Mouse (Mus musculus) spleen, adult 18-20 months (tissue): ENCODE measurements around the gene Ahcy.
"Not testable (repeated sequence)": the region's sequence is repeated elsewhere in the genome, so short reads cannot be mapped to it uniquely, and the experiment has no call there.

Experiments used
- DNase-seq, 2 experiments: peaks; one replicate each; pipeline ENCODE4 v3.0.0; 2022; ENCODE audit warnings: mixed read lengths in 2 of 2

Ahcy gene

GRCm38 (mm10) chr2:155073978-155074765 lies at the start of gene Ahcy:
Gene Ahcy, minus strand, starts transcription at chr2:155074497.
- DNase-seq, result peak; percentile 82 to 90

GRCm38 (mm10) chr2:155115216-155115830 lies 41.0 kb upstream of the Ahcy start:
- DNase-seq, result no peak

GRCm38 (mm10) chr2:155107276-155107675 lies 33.0 kb upstream of the Ahcy start:
- not testable (repeated sequence) for DNase-seq

GRCm38 (mm10) chr2:155103607-155104006 lies 29.3 kb upstream of the Ahcy start:
- no peak for DNase-seq

DNA sequence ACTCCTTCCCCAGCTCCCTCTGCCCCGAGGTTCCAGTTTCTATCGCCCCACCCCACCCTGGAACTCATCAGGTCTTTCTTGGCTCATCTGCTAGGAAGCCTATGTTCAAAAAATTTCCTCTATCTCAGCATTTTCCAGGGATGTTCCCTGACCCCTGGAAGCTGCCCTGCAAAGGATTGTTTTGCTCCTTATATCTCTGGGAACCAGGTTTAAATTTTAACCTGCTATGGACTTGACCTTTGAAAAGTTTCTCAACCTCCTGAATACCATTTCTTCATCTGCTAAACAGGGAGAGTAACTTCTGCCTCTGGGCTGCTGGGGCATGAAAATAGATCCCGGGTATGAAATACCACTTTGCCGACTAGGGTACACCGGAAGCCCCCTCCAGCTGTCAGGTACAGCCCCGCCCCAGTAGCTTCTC lies 27.5 kb upstream of the Ahcy start:
- DNase-seq, result no peak

- DNase-seq, result no peak
These were observed 26.5 kb upstream of the Ahcy start for GRCm38 (mm10) chr2:155100796-155101259.

- no peak for DNase-seq
These were observed 25.9 kb upstream of the Ahcy start for GRCm38 (mm10) chr2:155099994-155100795.

DNA sequence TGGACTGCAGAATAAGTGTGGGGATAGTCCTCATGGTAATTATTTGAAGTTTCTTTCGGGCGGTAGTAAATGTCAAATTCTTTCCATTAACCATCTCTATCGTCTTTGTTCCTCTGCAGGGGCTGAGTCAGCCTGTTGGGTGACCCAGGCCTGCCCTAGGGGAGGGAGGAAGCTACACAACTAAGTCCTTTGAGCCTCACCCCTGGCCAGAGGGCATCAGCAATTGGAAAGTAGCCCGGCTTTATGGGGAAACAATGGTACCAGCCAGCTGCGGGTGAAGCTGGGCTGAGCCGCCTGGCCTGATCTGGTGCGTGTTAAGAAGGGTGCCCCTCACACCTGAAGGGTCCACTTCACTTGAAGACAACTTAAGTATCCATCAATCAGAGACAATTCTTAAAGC lies 25.1 kb upstream of the Ahcy start:
- no peak for DNase-seq

- no peak for DNase-seq
These were observed 24.6 kb upstream of the Ahcy start for GRCm38 (mm10) chr2:155098720-155099380.

DNA sequence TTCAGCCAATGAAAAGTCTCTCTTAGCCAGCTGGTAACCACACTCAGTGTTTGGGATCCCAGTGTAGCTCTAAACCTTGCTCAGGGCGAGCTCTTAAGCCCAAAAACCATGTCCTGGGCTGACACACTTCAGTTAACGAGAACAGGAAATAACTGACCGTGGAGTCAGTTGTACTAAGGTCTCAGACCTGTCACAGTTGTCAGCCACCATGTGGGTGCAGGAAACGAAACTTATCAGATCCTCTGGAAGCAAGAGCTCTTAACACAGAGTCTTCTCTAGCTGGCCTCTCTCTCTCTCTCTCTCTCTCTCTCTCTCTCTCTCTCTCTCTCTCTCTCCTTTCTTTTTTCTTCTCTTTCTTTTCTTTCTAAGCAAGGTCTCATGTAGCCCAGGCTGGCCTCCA lies 19.1 kb upstream of the Ahcy start:
- no peak for DNase-seq

GRCm38 (mm10) chr2:155091743-155092075 lies 17.4 kb upstream of the Ahcy start:
- no peak for DNase-seq

- no peak for DNase-seq
These were observed 16.8 kb upstream of the Ahcy start for GRCm38 (mm10) chr2:155090909-155091742.

DNA sequence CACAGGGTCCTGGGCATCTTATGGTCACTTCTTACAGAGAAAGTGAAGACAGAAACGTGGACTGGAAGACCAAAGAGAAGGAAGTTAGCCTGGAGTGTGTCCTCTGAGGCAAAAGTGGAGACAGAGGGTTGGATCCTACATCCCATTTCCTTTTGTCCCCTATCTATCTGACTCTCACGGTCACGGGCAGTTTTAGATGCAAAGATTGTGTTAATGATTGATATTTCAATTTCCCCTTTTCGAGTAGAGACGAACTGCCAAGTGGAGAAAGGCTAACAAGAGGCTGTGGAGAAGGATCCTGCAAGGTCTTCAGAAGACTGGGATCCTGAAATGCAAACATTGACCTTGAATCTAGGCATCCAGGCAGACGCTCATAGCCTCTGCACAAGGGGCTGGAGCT lies 14.0 kb upstream of the Ahcy start:
- no peak for DNase-seq

DNA sequence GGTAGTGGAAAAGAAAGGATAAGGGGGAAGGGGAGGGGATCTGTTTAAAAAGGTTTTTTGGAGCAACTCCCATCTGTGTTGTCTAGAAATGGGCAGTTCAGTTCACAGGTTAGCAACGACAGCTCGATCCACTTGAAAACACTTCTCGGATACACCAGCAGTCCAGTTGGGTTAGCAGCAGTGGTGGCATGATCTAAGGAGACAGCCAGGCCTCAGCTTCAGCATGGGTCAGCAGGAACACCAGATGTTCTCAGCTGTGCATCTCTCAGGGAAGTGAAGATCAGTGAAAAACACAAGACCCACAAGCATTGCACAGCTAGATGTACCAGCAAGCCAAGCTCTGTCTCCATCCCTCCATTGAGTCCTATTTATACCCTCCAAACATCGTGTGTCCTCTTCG lies 12.0 kb upstream of the Ahcy start:
- no peak for DNase-seq

GRCm38 (mm10) chr2:155084546-155084945 lies 10.2 kb upstream of the Ahcy start:
- no peak for DNase-seq

GRCm38 (mm10) chr2:155082121-155082803 lies 8.0 kb upstream of the Ahcy start:
- peak; percentile 59 to 79 for DNase-seq

GRCm38 (mm10) chr2:155081056-155081455 lies 6.8 kb upstream of the Ahcy start:
- no peak for DNase-seq

- no peak for DNase-seq
These were observed 5.9 kb upstream of the Ahcy start for GRCm38 (mm10) chr2:155080179-155080530.

- no peak for DNase-seq
These were observed 5.3 kb upstream of the Ahcy start for GRCm38 (mm10) chr2:155079500-155080178.

DNA sequence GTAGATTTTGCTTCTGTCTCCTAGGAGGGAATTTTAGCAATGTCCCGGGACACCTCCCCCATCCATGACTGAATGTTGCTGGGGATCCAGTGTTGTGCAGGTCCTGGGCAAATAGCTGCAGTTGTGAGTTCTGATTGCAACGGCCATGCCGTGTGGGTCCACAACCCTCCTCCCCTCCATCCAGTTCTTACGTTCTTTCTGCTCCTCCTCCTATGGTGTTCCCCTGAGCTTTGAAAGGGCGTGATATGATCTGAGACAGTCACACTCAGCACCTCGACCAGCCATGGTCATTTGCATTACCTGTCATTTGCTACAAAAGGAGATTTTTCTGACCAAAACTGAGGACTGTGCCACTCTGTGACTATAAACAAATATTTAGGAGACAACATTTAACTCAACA lies 1.4 kb upstream of the Ahcy start:
- DNase-seq, result no peak

GRCm38 (mm10) chr2:155074766-155075330 lies 551 bp upstream of the Ahcy start:
- no peak for DNase-seq
